Mouse (Mus musculus): Measurements from ENCODE around the gene Fhit.
"Not testable (repeated sequence)": the region's sequence is repeated elsewhere in the genome, so short reads cannot be mapped to it uniquely, and the experiment has no call there.

Gene Fhit

DNA sequence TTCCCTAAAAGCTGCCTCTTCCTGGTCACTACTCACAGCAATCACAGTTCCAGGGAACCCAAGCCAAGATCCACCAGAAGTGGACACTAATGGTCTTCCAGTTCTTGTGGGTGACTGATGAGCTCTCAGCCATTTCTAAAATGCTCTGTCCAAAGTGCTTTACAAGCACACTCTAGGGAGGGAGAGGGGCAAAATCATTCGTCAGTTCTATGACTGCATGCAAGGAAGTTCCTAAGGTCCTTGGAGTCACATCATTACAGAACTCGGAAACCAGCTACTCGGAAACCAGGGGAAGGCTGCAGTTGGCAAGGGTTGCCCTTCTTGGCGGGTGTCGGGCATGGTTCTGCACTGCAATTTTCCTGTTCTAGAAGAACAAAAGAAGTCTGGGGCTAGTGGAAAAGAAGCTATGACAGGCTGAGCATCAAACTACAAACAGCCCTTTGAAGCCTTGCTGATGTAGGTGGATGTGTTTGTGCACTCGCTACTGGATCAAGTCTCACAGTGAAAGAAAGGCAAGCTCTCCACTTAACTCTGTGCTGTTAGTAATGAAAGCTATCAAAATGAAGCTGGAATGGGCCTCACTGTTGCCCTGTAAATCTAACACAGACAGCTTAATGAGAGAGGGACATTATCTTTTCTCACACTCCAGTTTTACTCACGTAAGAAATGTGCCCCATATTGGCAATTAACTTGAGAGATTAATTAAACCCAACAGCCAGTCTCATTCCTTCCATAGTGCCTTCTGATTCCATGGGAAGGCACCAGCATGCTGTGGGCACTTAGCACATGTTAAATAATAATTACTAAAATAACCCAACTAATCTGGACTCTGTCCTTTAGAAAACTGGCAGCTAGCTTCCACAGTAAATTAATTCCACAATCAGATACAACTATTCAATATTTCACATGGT is 243.7 kb downstream of the Fhit start:
- DNase-seq (ENCODE audit: low spot score in 2 of 2) = no peak

DNA sequence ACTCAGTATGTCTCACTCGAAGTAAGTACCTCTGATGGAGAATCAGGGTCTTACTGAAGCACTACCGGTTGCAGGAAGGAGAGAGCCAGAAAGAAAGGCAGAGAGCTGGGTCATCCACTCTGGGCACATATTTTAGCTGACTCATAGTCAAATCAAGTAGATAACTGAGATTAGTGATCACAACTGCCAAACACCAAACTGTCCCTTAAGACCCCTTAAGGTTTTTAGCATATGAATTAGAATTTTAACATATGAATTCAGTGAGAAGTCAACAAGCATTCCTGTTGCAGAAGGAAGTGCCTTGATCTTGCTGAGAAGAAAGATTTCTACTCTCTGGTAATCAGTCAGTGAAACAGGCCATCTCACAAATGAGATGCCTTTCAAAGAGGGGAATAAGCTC is 253.8 kb downstream of the Fhit start:
- no peak for DNase-seq (ENCODE audit: low spot score in 2 of 2)

DNA sequence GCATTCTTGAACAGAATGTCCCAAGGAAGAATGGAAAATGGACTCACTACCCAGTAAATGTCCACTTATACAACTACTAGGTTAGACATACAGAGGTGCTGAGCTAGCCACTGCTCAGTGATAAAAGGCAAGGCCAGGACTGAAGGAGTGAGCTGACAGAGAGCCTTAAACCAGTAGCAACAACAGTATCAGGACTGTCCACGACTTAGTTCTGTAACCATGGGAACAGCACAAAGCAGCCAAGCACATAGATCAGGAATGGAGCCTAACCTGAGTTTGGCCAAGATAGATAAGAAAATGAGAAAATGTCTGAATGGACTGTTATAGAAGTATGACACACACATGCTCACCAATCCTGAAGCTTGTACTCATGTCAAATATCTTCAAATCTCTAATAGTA is 279.1 kb downstream of the Fhit start:
- no peak for DNase-seq (ENCODE audit: low spot score in 2 of 2)

DNA sequence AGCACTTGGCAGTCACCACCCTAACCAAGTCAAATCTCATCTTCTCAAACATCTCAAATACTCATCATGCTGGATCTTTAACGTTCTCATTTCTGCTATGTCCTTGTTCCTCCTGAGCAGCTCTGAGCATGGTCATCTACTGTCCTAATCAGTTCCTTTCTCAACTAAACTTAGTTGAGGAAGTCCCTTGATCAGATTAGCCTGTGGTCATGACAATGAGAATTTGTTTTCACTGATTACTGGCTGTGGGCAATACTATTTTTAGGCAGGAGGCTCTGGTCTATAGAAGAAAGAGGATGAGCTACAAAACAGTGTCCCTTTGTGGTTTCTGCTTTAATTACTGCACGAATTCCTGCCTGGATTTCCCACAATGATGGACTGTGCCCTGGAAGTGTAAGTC is 281.1 kb downstream of the Fhit start:
- DNase-seq (ENCODE audit: low spot score in 2 of 2) = no peak

DNA sequence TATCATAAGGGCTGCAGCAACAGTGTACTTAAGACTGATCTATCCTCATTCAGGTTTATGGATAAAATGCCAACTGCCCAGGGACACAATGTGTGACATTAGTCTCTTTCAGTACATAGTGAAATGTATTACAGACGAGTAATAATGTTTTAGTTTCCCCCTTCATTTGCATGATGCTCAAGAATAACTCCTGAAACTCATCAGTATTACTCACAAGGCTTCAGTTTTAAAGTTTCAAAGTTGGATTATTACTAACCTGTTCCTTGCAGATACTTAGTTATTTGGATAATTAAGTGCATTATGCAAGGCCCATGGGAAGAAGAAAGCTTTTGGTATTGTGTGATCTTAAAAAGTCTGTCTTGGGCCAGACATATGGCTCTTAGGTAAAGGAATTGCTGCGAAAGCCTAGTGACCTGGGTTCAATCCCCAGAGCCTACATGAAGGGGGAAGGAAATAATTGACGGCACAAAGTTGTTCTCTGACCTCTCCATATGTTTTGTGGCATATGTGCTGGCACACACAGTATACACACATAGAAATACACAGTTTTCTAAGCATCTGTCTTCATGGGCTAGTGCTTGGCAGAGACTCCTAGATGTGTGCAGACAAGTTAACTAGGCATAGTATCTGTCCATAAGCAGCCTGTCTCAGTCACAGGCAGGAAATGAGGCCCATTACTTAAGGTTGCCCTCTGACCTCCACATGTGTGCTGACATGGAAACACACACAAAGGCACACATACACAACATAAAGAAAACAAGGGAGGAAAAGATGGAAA is 287.1 kb downstream of the Fhit start:
- DNase-seq (ENCODE audit: low spot score in 2 of 2) = no peak

DNA sequence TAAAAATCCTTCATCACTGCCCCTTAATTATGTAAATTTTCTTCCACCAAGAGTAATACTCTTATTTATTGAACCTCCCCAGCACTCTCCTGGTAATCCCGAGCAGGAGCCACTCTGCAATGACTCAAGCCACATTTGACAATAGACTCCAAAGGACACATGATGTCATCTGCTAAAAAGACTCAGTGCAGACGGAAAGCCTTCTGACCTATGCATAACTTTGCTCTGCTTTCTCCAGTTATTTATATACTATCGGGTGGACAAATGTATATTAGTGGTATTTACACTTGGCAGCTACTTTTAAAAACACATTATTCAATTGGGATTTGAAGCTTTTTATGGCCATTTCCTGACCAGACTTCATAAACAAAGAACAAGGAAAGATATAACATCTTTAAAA is 304.2 kb downstream of the Fhit start:
- no peak for DNase-seq (ENCODE audit: low spot score in 2 of 2)

DNA sequence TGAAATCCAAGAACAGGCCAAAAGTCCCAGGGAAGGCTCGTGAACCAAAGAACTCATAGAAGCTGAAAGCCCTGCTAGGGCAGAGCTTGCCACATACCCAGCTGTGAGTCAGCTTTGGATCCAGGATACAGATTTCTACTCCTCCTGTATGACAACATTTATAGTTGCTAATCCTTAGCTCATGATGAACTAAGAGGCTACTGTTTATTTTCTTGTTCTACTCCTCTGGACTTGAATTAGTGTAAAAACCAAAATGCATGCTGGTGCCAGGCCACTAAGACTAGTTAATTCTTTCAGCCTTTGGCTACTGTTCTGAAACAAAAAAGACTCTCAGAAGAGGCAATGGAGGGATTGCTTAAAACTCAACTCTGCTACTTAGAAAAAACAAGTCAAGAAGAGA is 309.9 kb downstream of the Fhit start:
- DNase-seq (ENCODE audit: low spot score in 2 of 2) = no peak

DNA sequence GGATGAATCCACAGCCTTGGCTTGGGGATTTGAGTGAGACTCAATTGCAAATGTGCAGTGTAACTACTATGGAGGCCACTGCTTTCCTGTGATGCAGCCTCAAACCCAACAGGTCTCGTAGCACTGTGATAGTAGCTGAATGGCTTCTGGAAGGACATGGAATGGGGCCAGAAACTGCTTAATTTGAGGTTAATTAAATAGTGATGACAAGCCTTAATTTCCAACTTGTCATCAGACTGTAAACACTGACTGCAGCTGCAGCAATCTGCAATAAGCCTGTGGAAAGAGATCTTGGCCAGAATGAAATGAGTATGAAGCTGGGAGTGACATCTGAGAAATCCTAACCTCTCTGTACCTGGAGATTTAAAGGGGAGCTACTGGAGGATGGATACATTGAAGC is 325.8 kb downstream of the Fhit start:
- no peak for DNase-seq (ENCODE audit: low spot score in 2 of 2)

DNA sequence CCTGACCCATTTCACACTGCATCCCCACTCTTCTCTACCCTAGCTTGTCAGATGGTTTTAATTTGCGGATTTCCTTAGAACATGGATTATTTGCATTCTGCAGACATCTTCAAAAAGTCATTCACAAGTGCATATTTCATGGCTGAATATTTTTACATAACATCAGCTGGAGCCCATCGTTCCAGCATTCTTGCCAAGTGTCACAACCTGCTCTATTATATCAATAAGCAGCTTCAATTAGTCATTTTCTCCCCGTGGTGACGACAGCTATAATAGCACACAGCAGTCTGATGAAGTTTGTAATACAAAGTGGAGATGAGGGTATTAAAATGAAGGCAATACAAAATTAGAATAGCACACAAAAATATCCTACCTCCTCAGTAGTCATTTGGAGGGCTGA is 337.0 kb downstream of the Fhit start:
- DNase-seq (ENCODE audit: low spot score in 2 of 2) = no peak

DNA sequence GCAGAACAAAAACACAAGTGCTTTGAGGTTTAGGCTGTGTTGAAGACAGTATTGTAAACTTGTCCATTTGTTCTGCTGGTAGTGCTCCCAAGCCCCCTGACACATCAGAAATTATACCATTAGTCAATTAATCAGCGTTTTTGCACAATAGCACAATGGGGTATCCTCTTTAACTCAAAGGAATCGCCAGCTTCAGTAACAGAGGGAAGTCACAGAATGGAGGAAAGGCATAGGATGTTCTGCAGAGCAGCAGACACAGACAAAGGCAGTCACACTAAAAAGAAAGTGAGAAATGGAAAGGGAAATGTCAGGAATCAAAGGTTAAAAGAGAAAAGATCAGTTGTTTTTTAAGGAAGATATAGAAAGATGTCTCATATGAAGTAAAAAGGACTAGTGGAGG is 348.3 kb downstream of the Fhit start:
- no peak for DNase-seq (ENCODE audit: low spot score in 2 of 2)

DNA sequence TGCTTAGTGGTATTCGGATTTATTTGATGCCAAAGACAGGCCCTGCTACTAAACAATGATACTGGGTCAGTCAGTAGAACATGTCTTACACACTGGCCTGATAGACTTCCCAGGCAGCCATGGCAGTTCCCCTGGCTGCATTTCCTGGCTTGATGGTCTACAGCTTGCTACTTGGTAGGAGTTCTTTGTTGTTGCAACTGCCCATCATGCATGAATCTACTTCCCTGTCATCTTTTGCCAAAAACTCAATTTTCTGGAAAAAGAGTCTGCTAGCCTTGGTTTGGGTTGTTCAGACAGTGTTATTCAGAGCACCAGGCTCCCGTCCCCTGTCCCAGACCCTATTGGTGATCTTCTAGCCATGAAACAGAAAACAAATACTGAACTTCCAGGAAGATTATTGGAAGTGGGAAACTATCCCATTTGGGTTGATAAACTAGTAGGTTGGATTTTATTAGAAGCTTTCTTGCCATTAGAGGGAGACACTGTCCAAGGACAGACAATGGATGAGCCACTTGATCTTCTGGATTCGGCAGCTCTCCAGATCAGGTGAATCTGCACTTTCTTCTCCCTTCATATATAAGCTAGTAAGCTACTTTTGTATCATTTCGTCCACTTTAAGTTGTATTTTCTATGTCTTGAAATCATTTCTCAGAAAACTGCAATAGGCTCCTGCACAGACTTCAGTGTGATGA is 363.2 kb downstream of the Fhit start:
- DNase-seq (ENCODE audit: low spot score in 2 of 2) = no peak

DNA sequence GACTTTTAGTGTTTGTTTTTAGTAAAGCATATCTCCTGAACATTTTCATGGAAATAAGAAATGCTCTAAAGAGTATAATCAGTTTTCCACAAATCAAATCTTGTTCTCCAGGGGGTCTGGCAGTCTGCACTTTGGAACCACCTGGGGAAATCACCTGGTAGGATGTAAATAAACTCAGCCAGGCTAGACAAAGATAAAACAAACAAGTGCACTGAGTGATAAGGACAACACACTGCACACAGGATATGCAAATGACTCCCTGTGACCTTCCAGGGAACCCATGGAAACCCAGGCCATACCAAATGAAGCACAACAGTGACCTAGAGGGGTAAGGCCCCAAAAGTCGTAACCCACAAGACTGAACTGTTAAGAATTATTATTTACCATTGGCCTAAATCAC is 364.2 kb downstream of the Fhit start:
- DNase-seq (ENCODE audit: low spot score in 2 of 2) = no peak

DNA sequence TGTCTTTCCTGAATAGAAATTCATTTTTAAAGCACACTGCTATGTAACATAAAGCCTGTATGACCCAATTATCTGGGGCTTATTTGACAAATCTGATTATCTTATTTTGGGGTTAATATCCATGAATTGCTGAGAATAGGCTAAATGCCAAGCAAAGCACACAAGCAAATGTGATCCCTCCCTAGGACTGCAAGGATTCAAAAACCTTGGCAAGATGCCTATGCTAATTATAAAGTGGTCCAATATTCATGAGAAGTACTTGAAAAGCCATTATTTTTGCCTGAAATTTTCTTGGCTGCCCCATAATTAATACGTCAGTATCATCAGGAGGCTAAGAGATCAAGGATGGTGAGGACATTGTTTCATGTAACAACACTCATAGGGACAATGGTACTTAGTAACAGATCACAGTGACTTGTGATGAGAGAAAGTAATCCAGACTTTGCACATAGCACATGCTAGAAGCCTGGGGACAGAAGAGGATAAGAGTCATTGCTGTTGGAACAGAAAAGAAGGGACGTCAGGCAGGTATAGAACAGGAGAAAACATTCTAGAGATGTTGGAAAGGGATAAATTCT is 366.2 kb downstream of the Fhit start:
- no peak for DNase-seq (ENCODE audit: low spot score in 2 of 2)

DNA sequence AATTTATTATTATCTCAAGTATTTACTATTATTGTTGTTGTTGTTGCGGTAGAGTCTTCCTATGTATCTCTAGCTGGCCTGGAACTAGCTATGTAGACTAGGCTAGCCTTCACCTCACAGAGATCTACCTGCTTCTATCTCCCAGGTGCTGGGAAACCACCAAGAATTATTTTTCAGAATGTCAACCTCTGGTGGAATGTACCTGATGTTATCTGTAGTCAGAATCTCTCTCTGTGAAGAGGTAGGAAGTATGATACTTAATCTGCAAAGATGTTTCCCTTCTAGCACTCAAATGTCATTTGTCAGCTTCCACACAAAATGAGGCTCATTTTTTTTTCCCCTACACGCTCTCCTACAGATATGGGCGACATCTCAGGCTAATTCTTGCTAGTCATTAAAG is 377.9 kb downstream of the Fhit start:
- DNase-seq (ENCODE audit: low spot score in 2 of 2) = no peak

DNA sequence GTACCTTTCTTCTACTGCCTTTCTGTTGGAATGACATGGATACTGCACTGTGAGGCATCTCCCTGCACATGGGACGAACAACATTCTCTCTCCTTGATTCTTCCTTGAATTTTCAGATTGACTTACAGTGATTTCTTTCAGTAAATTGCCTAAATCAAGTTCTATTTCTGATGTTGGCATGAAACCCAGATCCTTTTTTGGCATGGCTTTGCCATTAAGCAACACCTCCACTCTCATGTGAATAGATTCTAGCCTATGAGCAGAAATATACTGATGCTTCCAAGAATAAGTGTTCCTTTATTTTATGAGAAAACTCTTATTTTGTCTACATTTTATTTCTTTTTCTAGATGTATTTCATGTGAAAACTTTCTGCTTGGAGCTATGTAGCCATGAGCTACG is 383.1 kb downstream of the Fhit start:
- DNase-seq (ENCODE audit: low spot score in 2 of 2) = no peak

DNA sequence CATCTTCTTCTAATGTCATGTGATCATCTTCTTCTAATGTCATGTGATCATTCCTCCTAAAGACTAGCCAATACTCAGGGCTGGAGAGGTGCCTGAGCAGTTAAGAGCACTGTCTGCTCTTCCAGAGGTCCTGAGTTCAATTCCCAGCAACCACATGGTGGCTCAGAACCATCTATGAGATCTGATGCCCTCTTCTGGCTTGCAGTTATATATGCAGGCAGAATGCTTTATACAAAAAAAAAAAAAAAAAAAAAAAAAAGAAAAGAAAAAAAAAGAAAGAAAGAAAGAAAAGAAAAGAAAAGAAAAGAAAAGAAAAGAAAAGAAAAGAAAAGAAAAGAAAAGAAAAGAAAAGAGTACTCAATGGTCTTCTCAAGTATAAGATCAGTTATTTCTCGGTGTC is 407.0 kb downstream of the Fhit start:
- not testable (repeated sequence) for DNase-seq (ENCODE audit: low spot score in 2 of 2)

DNA sequence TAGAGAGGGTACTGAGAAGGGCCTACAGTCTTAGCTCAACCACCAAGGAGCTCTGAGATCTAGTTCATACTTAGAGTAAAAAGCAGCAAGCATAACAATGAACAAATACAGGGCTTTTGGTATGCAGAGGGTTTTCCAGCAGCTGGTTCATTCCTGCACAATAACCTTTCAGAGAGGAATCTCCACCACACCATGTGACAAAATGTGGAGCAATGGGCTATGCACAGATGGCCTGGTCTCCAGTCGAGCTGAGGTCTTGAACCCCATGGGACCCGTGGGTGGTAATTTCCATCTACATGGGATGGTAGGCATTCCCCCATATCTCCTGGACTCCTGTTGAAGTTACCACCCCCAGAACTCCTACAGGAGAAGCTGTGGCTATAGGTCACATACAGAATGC is 423.8 kb downstream of the Fhit start:
- no peak for DNase-seq (ENCODE audit: low spot score in 2 of 2)

DNA sequence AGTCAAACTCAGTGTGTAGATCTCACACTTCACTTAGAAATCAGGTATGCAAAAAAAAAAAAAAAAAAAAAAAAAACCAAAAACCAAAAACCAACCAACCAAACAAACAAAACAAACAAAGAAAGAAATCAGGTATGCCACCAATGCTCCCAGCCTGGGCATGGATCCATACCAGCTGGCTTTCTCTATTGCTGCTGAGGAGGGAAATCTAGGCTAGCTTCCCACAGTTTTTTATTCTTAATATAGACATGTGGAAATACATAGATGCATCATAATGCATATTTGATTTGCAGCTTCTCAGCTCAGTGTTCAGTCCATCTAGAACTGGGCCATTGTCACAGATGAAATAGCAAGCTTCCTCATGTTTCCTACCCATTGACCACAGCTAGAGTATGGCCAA is 439.3 kb downstream of the Fhit start:
- no peak for DNase-seq (ENCODE audit: low spot score in 2 of 2)

DNA sequence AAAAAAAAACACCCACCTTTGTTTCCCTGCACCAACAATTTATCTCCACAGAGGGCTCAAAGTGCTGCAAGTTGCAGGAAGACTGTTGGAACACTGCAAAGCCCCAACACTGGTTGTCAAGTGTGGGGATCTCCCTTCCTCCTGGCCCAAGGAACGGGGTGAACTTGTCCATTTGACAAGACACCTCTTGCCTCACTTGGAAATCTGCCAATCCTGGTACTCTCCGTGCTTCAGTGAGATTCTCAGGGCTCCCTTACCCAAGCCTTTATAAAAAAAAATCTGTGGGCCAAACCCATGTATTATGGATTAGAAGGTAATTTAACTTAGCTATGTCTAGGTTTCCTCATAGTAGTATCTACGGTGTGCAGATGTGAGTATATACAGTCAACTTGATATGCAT is 448.9 kb downstream of the Fhit start:
- DNase-seq (ENCODE audit: low spot score in 2 of 2) = no peak

DNA sequence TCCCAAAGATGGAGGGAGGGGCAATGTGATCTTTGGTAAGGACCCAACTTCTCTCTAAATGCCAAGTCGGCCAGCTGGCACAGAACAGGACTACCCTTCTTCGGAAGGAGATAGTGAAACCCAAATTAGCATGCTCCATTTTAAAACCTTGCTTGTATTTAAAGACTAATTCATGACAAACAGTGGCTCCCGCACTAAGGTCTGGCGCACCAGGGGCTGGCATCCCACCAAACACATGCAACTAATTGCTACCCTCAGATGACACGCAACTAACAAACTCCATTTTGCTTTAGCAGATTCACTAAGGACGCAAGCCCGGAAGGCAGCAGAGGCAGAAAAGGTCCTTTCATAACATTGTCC is 449.3 kb downstream of the Fhit start:
- DNase-seq (ENCODE audit: low spot score in 2 of 2) = no peak

DNA sequence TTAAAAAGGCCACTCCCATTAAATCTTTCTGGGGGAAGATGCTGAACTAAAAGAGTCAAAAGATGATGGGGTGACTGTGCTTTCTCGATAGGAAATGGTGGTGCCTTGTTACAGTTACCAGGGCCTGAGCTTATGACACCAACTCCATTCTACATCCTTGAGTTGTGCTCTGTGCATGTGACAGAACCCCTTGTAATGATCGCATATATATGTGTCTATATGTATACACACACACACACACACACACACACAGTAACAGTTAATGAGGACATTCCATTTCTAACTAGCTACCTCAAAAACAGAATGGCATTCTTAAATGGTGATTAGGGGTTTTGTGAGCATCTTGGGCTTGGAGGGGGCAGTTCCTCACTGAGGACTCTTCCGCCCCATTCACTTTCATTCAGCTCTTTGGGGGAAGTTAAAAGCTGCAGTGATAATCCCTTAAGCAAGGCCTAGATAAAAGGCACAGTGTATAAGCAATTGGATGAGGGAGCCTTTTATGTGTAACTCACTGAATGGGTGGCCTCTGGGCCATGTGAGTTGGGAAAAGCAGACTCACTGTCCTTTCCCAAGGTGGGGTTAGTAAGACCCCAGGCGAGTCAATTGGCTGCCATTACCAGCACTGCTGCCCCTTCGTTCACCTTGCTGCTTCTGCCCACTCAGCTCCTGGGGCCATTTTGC is 449.9 kb downstream of the Fhit start:
- DNase-seq (ENCODE audit: low spot score in 2 of 2) = no peak

Data from spleen, postnatal 36 days (tissue).